Mouse (Mus musculus): ENCODE results near the gene Tbx1. TPM values are rescaled to one million over a fixed set of nuclear protein-coding genes. Genes with fewer than 3 reads are reported as not detected.
A peak's percentile ranks its signal among the peaks of the same experiment; 100 is the strongest.
"Not testable (repeated sequence)": the region's sequence is repeated elsewhere in the genome, so short reads cannot be mapped to it uniquely, and the experiment has no call there.

The Tbx1 gene
- polyA plus RNA-seq, 1 experiment from 2014 or later = 0.90 TPM

- Histone ChIP-seq H3K36me3 (ENCODE audit: control insufficient read depth, insufficient read depth, low read length) (no peaks in the 10 kb centered on the region), H3K9ac (ENCODE audit: low read depth, low read length) (no peak overlapping the region), H3K4me2 (ENCODE audit: low read length) (no peak overlapping the region), H3K9me3 (ENCODE audit: control insufficient read depth, low read length) (no peaks in the 10 kb centered on the region), H3K27me3 (replicated peaks; ENCODE audit: control insufficient read depth, insufficient read depth, low read length) (no peaks in the 10 kb centered on the region), H3K27ac (ENCODE audit: low read depth, low read length) (no peak overlapping the region), H3K4me3 (ENCODE audit: low read length) (no peak overlapping the region), H3K4me1 (ENCODE audit: control insufficient read depth, insufficient read depth, low read depth, low read length) (no peaks in the 10 kb centered on the region)
- no peak for ATAC-seq
- 55% methylated on average over 11 of the region's 11 CpGs for WGBS
Measured at GRCm38 (mm10) chr16:18552106-18552710, 38.3 kb downstream of the Tbx1 start.

- no peaks in the 10 kb centered on the region for H3K4me1 ChIP-seq (ENCODE audit: control insufficient read depth, insufficient read depth, low read depth, low read length)
- H3K27ac ChIP-seq (ENCODE audit: low read depth, low read length) = no peak overlapping the region
- H3K36me3 ChIP-seq (ENCODE audit: control insufficient read depth, insufficient read depth, low read length) = no peaks in the 10 kb centered on the region
- no peak for ATAC-seq
- H3K4me3 ChIP-seq (ENCODE audit: low read length) = no peak overlapping the region
- H3K27me3 ChIP-seq (replicated peaks; ENCODE audit: control insufficient read depth, insufficient read depth, low read length) = no peaks in the 10 kb centered on the region
- no peaks in the 10 kb centered on the region for H3K9me3 ChIP-seq (ENCODE audit: control insufficient read depth, low read length)
- WGBS = 23% methylated on average over 9 of the region's 9 CpGs
- no peak overlapping the region for H3K9ac ChIP-seq (ENCODE audit: low read depth, low read length)
- no peak overlapping the region for H3K4me2 ChIP-seq (ENCODE audit: low read length)
Measured at GRCm38 (mm10) chr16:18551604-18552003, 38.9 kb downstream of the Tbx1 start.

- H3K4me2 ChIP-seq (ENCODE audit: low read length) = no peak overlapping the region
- no peak overlapping the region for H3K9ac ChIP-seq (ENCODE audit: low read depth, low read length)
- no peaks in the 10 kb centered on the region for H3K36me3 ChIP-seq (ENCODE audit: control insufficient read depth, insufficient read depth, low read length)
- ATAC-seq = no peak
- peaks cover 5% of the 10 kb centered on the region for H3K4me1 ChIP-seq (ENCODE audit: control insufficient read depth, insufficient read depth, low read depth, low read length)
- no peaks in the 10 kb centered on the region for H3K9me3 ChIP-seq (ENCODE audit: control insufficient read depth, low read length)
- H3K27me3 ChIP-seq (replicated peaks; ENCODE audit: control insufficient read depth, insufficient read depth, low read length) = no peaks in the 10 kb centered on the region
- no peak overlapping the region for H3K27ac ChIP-seq (ENCODE audit: low read depth, low read length)
- H3K4me3 ChIP-seq (ENCODE audit: low read length) = no peak overlapping the region
- WGBS = 60% methylated on average over 5 of the region's 5 CpGs
Measured at GRCm38 (mm10) chr16:18547891-18548290, 42.6 kb downstream of the Tbx1 start.

GRCm38 (mm10) chr16:18543151-18543829 is 47.2 kb downstream of the Tbx1 start:
- Histone ChIP-seq H3K36me3 (ENCODE audit: control insufficient read depth, insufficient read depth, low read length) (no peaks in the 10 kb centered on the region), H3K27ac (ENCODE audit: low read depth, low read length) (no peak overlapping the region), H3K4me1 (ENCODE audit: control insufficient read depth, insufficient read depth, low read depth, low read length) (peaks cover 5% of the 10 kb centered on the region), H3K9ac (ENCODE audit: low read depth, low read length) (no peak overlapping the region), H3K9me3 (ENCODE audit: control insufficient read depth, low read length) (no peaks in the 10 kb centered on the region), H3K4me2 (ENCODE audit: low read length) (no peak overlapping the region), H3K4me3 (ENCODE audit: low read length) (no peak overlapping the region), H3K27me3 (replicated peaks; ENCODE audit: control insufficient read depth, insufficient read depth, low read length) (no peaks in the 10 kb centered on the region)
- peak; percentile 53 for ATAC-seq
- WGBS = 29% methylated on average over 8 of the region's 8 CpGs

GRCm38 (mm10) chr16:18539281-18539680 is 51.2 kb downstream of the Tbx1 start:
- Histone ChIP-seq H3K9ac (ENCODE audit: low read depth, low read length) (no peak overlapping the region), H3K27me3 (replicated peaks; ENCODE audit: control insufficient read depth, insufficient read depth, low read length) (no peaks in the 10 kb centered on the region), H3K9me3 (ENCODE audit: control insufficient read depth, low read length) (no peaks in the 10 kb centered on the region), H3K36me3 (ENCODE audit: control insufficient read depth, insufficient read depth, low read length) (no peaks in the 10 kb centered on the region), H3K4me1 (ENCODE audit: control insufficient read depth, insufficient read depth, low read depth, low read length) (peaks cover 5% of the 10 kb centered on the region), H3K4me3 (ENCODE audit: low read length) (no peak overlapping the region), H3K27ac (ENCODE audit: low read depth, low read length) (no peak overlapping the region), H3K4me2 (ENCODE audit: low read length) (no peak overlapping the region)
- ATAC-seq = no peak
- WGBS = 77% methylated on average over 6 of the region's 6 CpGs

- no peaks in the 10 kb centered on the region for H3K9me3 ChIP-seq (ENCODE audit: control insufficient read depth, low read length)
- ATAC-seq = no peak
- no peaks in the 10 kb centered on the region for H3K36me3 ChIP-seq (ENCODE audit: control insufficient read depth, insufficient read depth, low read length)
- WGBS = 83% methylated on average over 3 of the region's 3 CpGs
- no peaks in the 10 kb centered on the region for H3K4me1 ChIP-seq (ENCODE audit: control insufficient read depth, insufficient read depth, low read depth, low read length)
- no peak overlapping the region for H3K27ac ChIP-seq (ENCODE audit: low read depth, low read length)
- H3K4me2 ChIP-seq (ENCODE audit: low read length) = no peak overlapping the region
- no peak overlapping the region for H3K9ac ChIP-seq (ENCODE audit: low read depth, low read length)
- no peak overlapping the region for H3K4me3 ChIP-seq (ENCODE audit: low read length)
- H3K27me3 ChIP-seq (replicated peaks; ENCODE audit: control insufficient read depth, insufficient read depth, low read length) = no peaks in the 10 kb centered on the region
Measured at GRCm38 (mm10) chr16:18537407-18537990, 53.0 kb downstream of the Tbx1 start.

GRCm38 (mm10) chr16:18533061-18533460 is 57.4 kb downstream of the Tbx1 start:
- H3K27me3 ChIP-seq (replicated peaks; ENCODE audit: control insufficient read depth, insufficient read depth, low read length); H3K4me1 ChIP-seq (ENCODE audit: control insufficient read depth, insufficient read depth, low read depth, low read length); H3K27ac ChIP-seq (ENCODE audit: low read depth, low read length); H3K9ac ChIP-seq (ENCODE audit: low read depth, low read length); H3K4me2 ChIP-seq (ENCODE audit: low read length); H3K36me3 ChIP-seq (ENCODE audit: control insufficient read depth, insufficient read depth, low read length); H3K4me3 ChIP-seq (ENCODE audit: low read length); H3K9me3 ChIP-seq (ENCODE audit: control insufficient read depth, low read length): not testable (repeated sequence)
- 94% methylated on average over 7 of the region's 7 CpGs for WGBS
- ATAC-seq = peak; percentile 98

Other genes starting within 250 kb of the Tbx1 start
- gene Tango2, start 242.6 kb downstream of the Tbx1 start, polyA plus RNA-seq (2015; fragmentation: Nextera tagmentation; extraction: Ambion mirVana) = 101 and 112 TPM in 2 replicates
- gene Arvcf, start 242.5 kb downstream of the Tbx1 start, polyA plus RNA-seq (2015; fragmentation: Nextera tagmentation; extraction: Ambion mirVana) = 68.3 and 80.3 TPM in 2 replicates
- 37.5 and 40.6 TPM in 2 replicates for gene Txnrd2, start 164.3 kb downstream of the Tbx1 start, polyA plus RNA-seq (2015; fragmentation: Nextera tagmentation; extraction: Ambion mirVana)
- gene Comt, start 163.8 kb downstream of the Tbx1 start, polyA plus RNA-seq (2015; fragmentation: Nextera tagmentation; extraction: Ambion mirVana) = 119 and 123 TPM in 2 replicates
- gene Gnb1l, start 92.0 kb downstream of the Tbx1 start, polyA plus RNA-seq (2015; fragmentation: Nextera tagmentation; extraction: Ambion mirVana) = 16.4 and 19.3 TPM in 2 replicates
- gene Rtl10, start 91.8 kb downstream of the Tbx1 start, polyA plus RNA-seq (2015; fragmentation: Nextera tagmentation; extraction: Ambion mirVana) = 3.2 and 3.6 TPM in 2 replicates
- gene Gp1bb, start 31.7 kb upstream of the Tbx1 start, polyA plus RNA-seq (2015; fragmentation: Nextera tagmentation; extraction: Ambion mirVana) = 9.6 and 9.7 TPM in 2 replicates
- 18.7 and 22.6 TPM in 2 replicates for gene Gm49601, start 35.8 kb upstream of the Tbx1 start, polyA plus RNA-seq (2015; fragmentation: Nextera tagmentation; extraction: Ambion mirVana)
- 230 and 249 TPM in 2 replicates for gene Sept5, start 39.3 kb upstream of the Tbx1 start, polyA plus RNA-seq (2015; fragmentation: Nextera tagmentation; extraction: Ambion mirVana)
- gene Cldn5, start 186.2 kb upstream of the Tbx1 start, polyA plus RNA-seq (2015; fragmentation: Nextera tagmentation; extraction: Ambion mirVana) = 124 and 125 TPM in 2 replicates
- gene Ufd1, start 221.1 kb upstream of the Tbx1 start, polyA plus RNA-seq (2015; fragmentation: Nextera tagmentation; extraction: Ambion mirVana) = 100 and 104 TPM in 2 replicates
- gene Cdc45, start 221.3 kb upstream of the Tbx1 start, polyA plus RNA-seq (2015; fragmentation: Nextera tagmentation; extraction: Ambion mirVana) = 9.6 and 10.7 TPM in 2 replicates
- gene 2510002D24Rik, start 245.9 kb upstream of the Tbx1 start, polyA plus RNA-seq (2015; fragmentation: Nextera tagmentation; extraction: Ambion mirVana) = 46.0 and 49.1 TPM in 2 replicates
- not detected in 2 replicates for gene Gm28539, start 245.9 kb upstream of the Tbx1 start, polyA plus RNA-seq (2015; fragmentation: Nextera tagmentation; extraction: Ambion mirVana)